Mouse (Mus musculus): Measurements from ENCODE around the gene Kcnmb3.

- TF ChIP-seq CTCF (IDR thresholded peaks at IDR 0.05; ENCODE audit: control insufficient read depth, insufficient read depth, insufficient read length) (no peak), MAX (IDR thresholded peaks at IDR 0.05) (no peak), USF1 (IDR thresholded peaks at IDR 0.05; ENCODE audit: low read depth) (no peak)
These were observed 58.0 kb downstream of the Kcnmb3 start for GRCm38 (mm10) chr3:32434016-32434415.

All from C2C12 (cell line).